Mouse (Mus musculus): ENCODE data around the gene Defb38. TPM values are rescaled to one million over a fixed set of nuclear protein-coding genes. Genes with fewer than 3 reads are reported as not detected.

Defb38 gene
- not detected for total RNA-seq (2021)
- long read RNA-seq, experiment 1 = 0 reads
- long read RNA-seq, experiment 2 = 0 reads

GRCm38 (mm10) chr8:19026466-19026865, at the start of gene Defb38:
Gene Defb38 (minus strand): TSS chr8:19026566.
- no peak for DNase-seq

GRCm38 (mm10) chr8:19066013-19066412, 39.6 kb upstream of the Defb38 start:
- DNase-seq = no peak

GRCm38 (mm10) chr8:19064710-19065109, 38.3 kb upstream of the Defb38 start, which contains the start of gene Defb39:
Gene Defb39 (minus strand): TSS chr8:19064810.
- no peak for DNase-seq

GRCm38 (mm10) chr8:19062891-19063290, 36.5 kb upstream of the Defb38 start:
- DNase-seq = no peak

- DNase-seq = no peak
Observed at GRCm38 (mm10) chr8:19045242-19045641, 18.9 kb upstream of the Defb38 start.

Other genes starting within 250 kb of the Defb38 start
- gene Defb40, start 48.3 kb downstream of the Defb38 start, total RNA-seq (2021) = not detected
- not detected for gene Defb37, start 35.5 kb downstream of the Defb38 start, total RNA-seq (2021)
- gene Defb39, start 38.2 kb upstream of the Defb38 start, total RNA-seq (2021) = not detected
- not detected for gene Defb12, start 88.3 kb upstream of the Defb38 start, total RNA-seq (2021)
- gene Defb34, start 97.2 kb upstream of the Defb38 start, total RNA-seq (2021) = not detected
- gene Gm45826, start 114.2 kb upstream of the Defb38 start, total RNA-seq (2021) = not detected
- gene Defb14, start 167.8 kb upstream of the Defb38 start, total RNA-seq (2021) = not detected
- not detected for gene Defb4, start 172.1 kb upstream of the Defb38 start, total RNA-seq (2021)
- not detected for gene Defb6, start 198.9 kb upstream of the Defb38 start, total RNA-seq (2021)
- not detected for gene Defb46, start 213.3 kb upstream of the Defb38 start, total RNA-seq (2021)
- gene Defb5, start 221.0 kb upstream of the Defb38 start, total RNA-seq (2021) = not detected